Mouse (Mus musculus): ENCODE data around the gene Ctnna3.

- no peak for TF ChIP-seq CTCF (IDR thresholded peaks at IDR 0.05; ENCODE audit: low read depth, low read length)
- TF ChIP-seq TAL1 (conservative IDR thresholded peaks at IDR 0.05; ENCODE audit: low read depth, low read length) = no peak
- TF ChIP-seq POLR2AphosphoS5 (IDR thresholded peaks at IDR 0.05; ENCODE audit: insufficient replicate concordance, low read depth, low read length) = no peak
- TF ChIP-seq GATA1 (IDR thresholded peaks at IDR 0.05; ENCODE audit: borderline replicate concordance, low read length) = no peak
- no peak for TF ChIP-seq GATA2 (IDR thresholded peaks at IDR 0.05; ENCODE audit: borderline replicate concordance, low read depth, low read length)
Measured at GRCm38 (mm10) chr10:64049151-64049550, 619.3 kb downstream of the Ctnna3 start.

Data from G1E (cell line).